Mouse (Mus musculus) limb, embryonic 11.5 days (tissue): ENCODE results near the gene Inpp5e. TPM values are rescaled to one million over a fixed set of nuclear protein-coding genes. Genes with fewer than 3 reads are reported as not detected.
A peak's percentile ranks its signal among the peaks of the same experiment; 100 is the strongest.

Experiments used
- ATAC-seq: fragments of 200-750 bp; cut with Nextera tagmentation; 2 replicates; pipeline ENCODE4 v1.8.0; 2017; ENCODE audit warnings: low read depth; ENCODE audit not compliant: insufficient number of reproducible peaks, low FRiP score, low TSS enrichment
- DNase-seq: peaks from one replicate; pipeline ENCODE4 v3.0.0-alpha.2; 2015; ENCODE audit warnings: low spot score
- H3K27ac ChIP-seq: fragments of 300-500 bp; sonication (generic); replicated peaks from 2 replicates; pipeline ENCODE4 v1.5.1; 2014; ENCODE audit warnings: low read depth, mild to moderate bottlenecking, low read length
- H3K27me3 ChIP-seq: fragments of 300-500 bp; sonication (generic); 2 replicates; pipeline ENCODE4 v1.6.1; 2014; ENCODE audit warnings: mild to moderate bottlenecking, low read length, mixed read lengths; ENCODE audit not compliant: control insufficient read depth, insufficient read depth
- H3K36me3 ChIP-seq: fragments of 300-500 bp; sonication (generic); 2 replicates; pipeline ENCODE4 v1.6.1; 2014; ENCODE audit warnings: mild to moderate bottlenecking, low read length, moderate library complexity, mixed read lengths; ENCODE audit not compliant: control insufficient read depth, insufficient read depth
- H3K4me1 ChIP-seq: fragments of 300-500 bp; sonication (generic); 2 replicates; pipeline ENCODE4 v1.6.1; 2014; ENCODE audit warnings: low read length, mixed read lengths; ENCODE audit not compliant: control insufficient read depth, insufficient read depth
- H3K4me2 ChIP-seq: fragments of 300-500 bp; sonication (generic); 2 replicates; pipeline ENCODE4 v1.6.1; 2014; ENCODE audit warnings: low read depth, mild to moderate bottlenecking, moderate library complexity; ENCODE audit not compliant: severe bottlenecking
- H3K4me3 ChIP-seq: fragments of 300-500 bp; sonication (generic); 2 replicates; pipeline ENCODE4 v1.5.1; 2014; ENCODE audit warnings: low read depth, low read length
- H3K9ac ChIP-seq: fragments of 300-500 bp; sonication (generic); 2 replicates; pipeline ENCODE4 v1.6.1; 2014; ENCODE audit warnings: mild to moderate bottlenecking, low read length
- H3K9me3 ChIP-seq: fragments of 300-500 bp; sonication (generic); 2 replicates; pipeline ENCODE4 v1.6.1; 2016; ENCODE audit warnings: low read length; ENCODE audit not compliant: control insufficient read depth
- WGBS: fragments of 180-500 bp; shearing (Covaris S2); extraction: QIAGEN DNeasy Blood & Tissue Kit; methylation state at CpG from one replicate; pipeline ENCODE4 v1.1.7; 2014; 5-methylcytosine and 5-hydroxymethylcytosine counted together
- polyA plus RNA-seq: library from polyadenylated mRNA; unstranded; fragments of >200 nt; fragmentation: Nextera tagmentation; extraction: Ambion mirVana; gene quantifications from 2 replicates; pipeline ENCODE4 v1.2.1, GENCODE M21; 2014

Inpp5e gene
- polyA plus RNA-seq, result 24.4 and 28.5 TPM in 2 replicates

GRCm38 (mm10) chr2:26408515-26409356 lies at the start of gene Inpp5e:
TSS of gene Inpp5e (minus strand) at chr2:26409203.
- Histone ChIP-seq H3K4me2 (peak within 1 kb of the TSS; percentile 94), H3K4me3 (peak within 1 kb of the TSS; percentile 94), H3K27ac (peak within 1 kb of the TSS; percentile 56; the same call in 1 of the 2 replicates), H3K27me3 (no peaks in the 10 kb centered on the region), H3K4me1 (peaks cover 21% of the 10 kb centered on the region), H3K36me3 (peaks cover 18% of the 10 kb centered on the region), H3K9me3 (no peaks in the 10 kb centered on the region), H3K9ac (peak within 1 kb of the TSS; percentile 93)
- ATAC-seq (peak; percentile 93), DNase-seq (peak; percentile 100)
- WGBS, result under 1% methylated on average over 57 of the region's 57 CpGs

- DNase-seq (peak; percentile 58), ATAC-seq (peak; percentile 67; the same call in 1 of the 2 replicates)
- Histone ChIP-seq H3K27ac (0 out of 2 replicates have a peak overlapping the region, but pooled peaks have one; percentile 30), H3K4me2 (no peak overlapping the region), H3K36me3 (peaks cover 9% of the 10 kb centered on the region), H3K27me3 (no peaks in the 10 kb centered on the region), H3K4me1 (peaks cover 17% of the 10 kb centered on the region), H3K4me3 (no peak overlapping the region), H3K9ac (no peak overlapping the region; the same call in 1 of the 2 replicates), H3K9me3 (no peaks in the 10 kb centered on the region)
- 35% methylated on average over 7 of the region's 7 CpGs for WGBS
These were observed 49.6 kb upstream of the Inpp5e start for GRCm38 (mm10) chr2:26458402-26459124.

GRCm38 (mm10) chr2:26449121-26450060 lies 40.4 kb upstream of the Inpp5e start:
- peak; percentile 92 for DNase-seq
- H3K27ac ChIP-seq, result no peak overlapping the region
- no peaks in the 10 kb centered on the region for H3K9me3 ChIP-seq
- H3K9ac ChIP-seq, result no peak overlapping the region
- no peak for ATAC-seq
- H3K4me1 ChIP-seq, result peaks cover 6% of the 10 kb centered on the region
- no peaks in the 10 kb centered on the region for H3K36me3 ChIP-seq
- H3K27me3 ChIP-seq, result no peaks in the 10 kb centered on the region
- H3K4me2 ChIP-seq, result no peak overlapping the region
- 21% methylated on average over 5 of the region's 5 CpGs for WGBS
- H3K4me3 ChIP-seq, result no peak overlapping the region

GRCm38 (mm10) chr2:26447451-26447850 lies 38.4 kb upstream of the Inpp5e start:
- H3K27ac ChIP-seq, result no peak overlapping the region
- WGBS, result 74% methylated on average over 1 of the region's 1 CpGs
- DNase-seq (no peak), ATAC-seq (no peak)
- H3K4me3 ChIP-seq, result no peak overlapping the region
- H3K9ac ChIP-seq, result no peak overlapping the region
- H3K4me1 ChIP-seq, result peaks cover 12% of the 10 kb centered on the region
- no peaks in the 10 kb centered on the region for H3K9me3 ChIP-seq
- no peaks in the 10 kb centered on the region for H3K36me3 ChIP-seq
- no peak overlapping the region for H3K4me2 ChIP-seq
- H3K27me3 ChIP-seq, result no peaks in the 10 kb centered on the region

- WGBS, result 74% methylated on average over 4 of the region's 4 CpGs
- DNase-seq, result no peak
- Histone ChIP-seq H3K36me3 (no peaks in the 10 kb centered on the region), H3K27ac (no peak overlapping the region), H3K4me2 (peak overlapping the region; percentile 95), H3K4me3 (peak overlapping the region; percentile 76), H3K9ac (no peak overlapping the region; the same call in 1 of the 2 replicates), H3K9me3 (no peaks in the 10 kb centered on the region), H3K4me1 (peaks cover 12% of the 10 kb centered on the region), H3K27me3 (no peaks in the 10 kb centered on the region)
- ATAC-seq, result no peak
These were observed 37.7 kb upstream of the Inpp5e start for GRCm38 (mm10) chr2:26446671-26447070.

- DNase-seq (no peak), ATAC-seq (peak; percentile 87)
- under 1% methylated on average over 44 of the region's 44 CpGs for WGBS
- Histone ChIP-seq H3K4me3 (peak overlapping the region; percentile 76), H3K9ac (peak overlapping the region; percentile 60; the same call in 1 of the 2 replicates), H3K4me1 (peaks cover 12% of the 10 kb centered on the region), H3K27me3 (no peaks in the 10 kb centered on the region), H3K9me3 (no peaks in the 10 kb centered on the region), H3K27ac (no peak overlapping the region; the same call in none of the 2 replicates), H3K4me2 (peak overlapping the region; percentile 95), H3K36me3 (peaks cover 6% of the 10 kb centered on the region)
These were observed 36.9 kb upstream of the Inpp5e start for GRCm38 (mm10) chr2:26445666-26446445.

GRCm38 (mm10) chr2:26444946-26445665 lies 36.1 kb upstream of the Inpp5e start, which contains the start of gene Sec16a:
TSS of gene Sec16a (minus strand) at chr2:26445216.
- peak within 1 kb of the TSS; percentile 91 for H3K9ac ChIP-seq
- peaks cover 12% of the 10 kb centered on the region for H3K36me3 ChIP-seq
- DNase-seq (peak; percentile 100), ATAC-seq (peak; percentile 92)
- H3K4me2 ChIP-seq, result peak within 1 kb of the TSS; percentile 95
- no peaks in the 10 kb centered on the region for H3K27me3 ChIP-seq
- under 1% methylated on average over 61 of the region's 61 CpGs for WGBS
- no peaks in the 10 kb centered on the region for H3K9me3 ChIP-seq
- H3K4me3 ChIP-seq, result peak within 1 kb of the TSS; percentile 76
- H3K4me1 ChIP-seq, result peaks cover 12% of the 10 kb centered on the region
- peak within 1 kb of the TSS; percentile 63 for H3K27ac ChIP-seq
